30 mouse cellular contexts compared by ENCODE assay signal in the genomic region with DNA sequence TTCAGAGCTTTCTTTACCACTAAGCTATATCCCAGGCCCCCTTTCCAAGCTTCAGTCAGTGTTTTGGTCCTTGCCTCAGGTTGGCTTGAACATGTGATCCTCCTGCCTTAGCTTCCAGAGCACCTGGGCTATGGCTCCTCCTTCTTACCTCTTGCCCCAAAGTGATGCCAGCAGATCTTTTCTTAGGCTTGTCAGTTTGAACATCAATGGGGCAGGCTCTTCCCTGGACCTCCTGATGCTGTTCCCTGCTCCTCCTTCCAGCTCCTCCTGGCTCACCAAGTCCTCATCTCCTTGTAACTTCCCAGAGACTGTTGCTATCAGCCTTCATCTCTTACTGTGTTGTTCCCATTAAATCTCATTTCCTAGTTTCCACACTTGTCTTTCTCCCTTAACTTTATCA.
"Had no signal": no experiment of that assay in that cellular context is flagged by ENCODE, and none has a peak within 500 bp of the region (broad histone marks: within the 10 kb centered on the region; RNA-seq: fewer than 3 reads in every experiment).

No protein-coding gene starts in this region.

- H3K27me3 ChIP-seq: heart, embryonic 12.5 days; heart, embryonic 13.5 days; heart, embryonic 15.5 days; hindbrain, embryonic 12.5 days; hindbrain, embryonic 13.5 days; hindbrain, embryonic 15.5 days; intestine, embryonic 15.5 days had no signal

- H3K9me3 ChIP-seq: heart, embryonic 12.5 days; heart, embryonic 13.5 days; heart, embryonic 15.5 days; hindbrain, embryonic 12.5 days; hindbrain, embryonic 13.5 days; hindbrain, embryonic 15.5 days; intestine, embryonic 15.5 days; kidney, embryonic 15.5 days had no signal

- H3K9ac ChIP-seq: heart, embryonic 12.5 days; heart, embryonic 13.5 days; heart, embryonic 15.5 days; hindbrain, embryonic 12.5 days; hindbrain, embryonic 13.5 days; hindbrain, embryonic 14.5 days; hindbrain, embryonic 15.5 days; intestine, embryonic 15.5 days; kidney, embryonic 15.5 days had no signal

- ATAC-seq: hindbrain, embryonic 16.5 days; inflammation-experienced regulatory T-cells, adult 6 months; intestine, embryonic 15.5 days; intestine, embryonic 16.5 days; intestine, postnatal 0 days had no signal

- H3K36me3 ChIP-seq: heart, embryonic 12.5 days; heart, embryonic 13.5 days; heart, embryonic 15.5 days; hindbrain, embryonic 12.5 days; hindbrain, embryonic 13.5 days; hindbrain, embryonic 15.5 days; intestine, embryonic 15.5 days; kidney, embryonic 15.5 days had no signal

- H3K4me3 ChIP-seq: heart, embryonic 12.5 days; heart, embryonic 13.5 days; heart, embryonic 15.5 days; hindbrain, embryonic 12.5 days; hindbrain, embryonic 13.5 days; hindbrain, embryonic 15.5 days; intestine, embryonic 15.5 days; kidney, embryonic 15.5 days; layer of hippocampus, adult 2 months; left cerebral cortex, adult 2 months had no signal

- H3K4me2 ChIP-seq: heart, embryonic 11.5 days; heart, embryonic 12.5 days; heart, embryonic 13.5 days; heart, embryonic 15.5 days; hindbrain, embryonic 12.5 days; hindbrain, embryonic 13.5 days; hindbrain, embryonic 14.5 days; hindbrain, embryonic 15.5 days; intestine, embryonic 15.5 days; kidney, embryonic 15.5 days had no signal

- DNase-seq: heart, postnatal 10 days; heart, postnatal 36 days; kidney, adult 11 months; kidney, adult 18-20 months; kidney, adult 2 months; kidney, adult 8-10 months; kidney, adult 9 months; kidney, postnatal 10 days; kidney, postnatal 14 days; kidney, postnatal 25 days; kidney, postnatal 36 days; kidney, postnatal 4 days; layer of hippocampus, adult 9-11 months; layer of hippocampus, postnatal 36 days had no signal

- H3K27ac ChIP-seq: heart, embryonic 13.5 days; heart, embryonic 15.5 days; hindbrain, embryonic 14.5 days; hindbrain, embryonic 15.5 days; intestine, embryonic 15.5 days; layer of hippocampus, adult 2 months; left cerebral cortex, adult 2 months had no signal
